Mouse (Mus musculus) MEL (cell line): ENCODE results near the gene Vgll4. TPM values are rescaled to one million over a fixed set of nuclear protein-coding genes. Genes with fewer than 3 reads are reported as not detected.

Experiments used
- DNase-seq: peaks from one replicate; pipeline ENCODE4 v3.0.0; 2011; ENCODE audit warnings: low read depth, low spot score
- H3K27ac ChIP-seq: 2 replicates; pipeline ENCODE4 v1.5.1; 2012; ENCODE audit warnings: low read depth, mild to moderate bottlenecking, control low read depth, low read length, moderate library complexity; ENCODE audit not compliant: control insufficient read depth
- H3K27me3 ChIP-seq, 2 experiments: fragments of 150-350 bp in 1 of 2; sonication (generic) in 1 of 2; 2 replicates each; pipeline ENCODE4 v1.6.1; 2012; ENCODE audit warnings: low read length in 2 of 2, mild to moderate bottlenecking in 2 of 2, improper control_type of control experiment in 1 of 2, moderate library complexity in 1 of 2; ENCODE audit not compliant: insufficient read depth in 2 of 2, control insufficient read depth in 1 of 2
- H3K36me3 ChIP-seq, 2 experiments: 2 replicates each; pipeline ENCODE4 v1.6.1; 2012 to 2014; ENCODE audit warnings: low read length in 2 of 2, improper control_type of control experiment in 1 of 2, inconsistent platforms in 1 of 2, mild to moderate bottlenecking in 1 of 2; ENCODE audit not compliant: insufficient read depth in 2 of 2, control insufficient read depth in 1 of 2
- H3K4me1 ChIP-seq, 2 experiments: fragments of 150-350 bp in 1 of 2; sonication (generic) in 1 of 2; 2 replicates each; pipeline ENCODE4 v1.6.1; 2012; ENCODE audit warnings: low read length in 2 of 2, improper control_type of control experiment in 1 of 2, mild to moderate bottlenecking in 1 of 2; ENCODE audit not compliant: insufficient read depth in 2 of 2, control insufficient read depth in 1 of 2
- H3K4me3 ChIP-seq, 2 experiments: fragments of 150-350 bp in 1 of 2; sonication (generic) in 1 of 2; 2 replicates each; pipeline ENCODE4 v1.5.1; 2012; ENCODE audit warnings: low read depth in 2 of 2, low read length in 2 of 2, mild to moderate bottlenecking in 2 of 2, moderate library complexity in 2 of 2, control low read depth in 1 of 2, improper control_type of control experiment in 1 of 2; ENCODE audit not compliant: control insufficient read depth in 1 of 2, insufficient read depth in 1 of 2
- H3K79me2 ChIP-seq: 2 replicates; pipeline ENCODE4 v1.6.1; 2012; ENCODE audit warnings: mild to moderate bottlenecking, low read length, moderate library complexity; ENCODE audit not compliant: control insufficient read depth, poor library complexity, insufficient read depth
- H3K9ac ChIP-seq: 2 replicates; pipeline ENCODE4 v1.6.1; 2012; ENCODE audit warnings: low read depth, mild to moderate bottlenecking, control low read depth, low read length, moderate library complexity; ENCODE audit not compliant: control insufficient read depth, poor library complexity, severe bottlenecking
- H3K9me3 ChIP-seq: fragments of 150-350 bp; sonication (generic); replicated peaks from 2 replicates; pipeline ENCODE4 v1.6.1; 2012; ENCODE audit warnings: mild to moderate bottlenecking, low read length, improper control_type of control experiment, moderate library complexity; ENCODE audit not compliant: insufficient read depth
- CHD1 ChIP-seq: IDR thresholded peaks from 2 replicates; pipeline ENCODE4 v1.6.1; 2012; ENCODE audit warnings: low read depth, mild to moderate bottlenecking, inconsistent platforms, low read length, improper control_type of control experiment
- CHD2 ChIP-seq: IDR thresholded peaks from 2 replicates; pipeline ENCODE4 v1.6.1; 2011; ENCODE audit warnings: low read length, improper control_type of control experiment
- GATA1 ChIP-seq: IDR thresholded peaks from 2 replicates; pipeline ENCODE4 v1.6.1; 2011; ENCODE audit warnings: low read depth, low read length, improper control_type of control experiment
- JUND ChIP-seq: IDR thresholded peaks from 2 replicates; pipeline ENCODE4 v1.6.1; 2011; ENCODE audit warnings: low read depth, mild to moderate bottlenecking, improper control_type of control experiment, low read length
- KAT2A ChIP-seq: conservative IDR thresholded peaks from 2 replicates; pipeline ENCODE4 v1.6.1; 2012; ENCODE audit warnings: low read depth, low read length, improper control_type of control experiment, inconsistent platforms
- MEF2A ChIP-seq: IDR thresholded peaks from 2 replicates; pipeline ENCODE4 v1.6.1; 2014; ENCODE audit warnings: low read depth, mild to moderate bottlenecking, inconsistent platforms, low read length, improper control_type of control experiment; ENCODE audit not compliant: poor library complexity, insufficient replicate concordance, severe bottlenecking; ENCODE audit errors: extremely low read depth
- MYB ChIP-seq: IDR thresholded peaks from 2 replicates; pipeline ENCODE4 v1.6.1; 2011; ENCODE audit warnings: mild to moderate bottlenecking, low read depth, low read length, improper control_type of control experiment
- NELFE ChIP-seq: IDR thresholded peaks from 2 replicates; pipeline ENCODE4 v1.6.1; 2011; ENCODE audit warnings: low read depth, low read length, improper control_type of control experiment
- NRF1 ChIP-seq: IDR thresholded peaks from 2 replicates; pipeline ENCODE4 v1.6.1; 2014; ENCODE audit warnings: low read depth, mild to moderate bottlenecking, inconsistent platforms, low read length, improper control_type of control experiment, moderate library complexity; ENCODE audit not compliant: poor library complexity, insufficient read depth, severe bottlenecking
- POLR2A ChIP-seq, 2 experiments: IDR thresholded peaks; 2 replicates each; pipeline ENCODE4 v1.6.1; 2011 to 2012; ENCODE audit warnings: low read length in 2 of 2, mild to moderate bottlenecking in 2 of 2, control low read depth in 1 of 2, improper control_type of control experiment in 1 of 2, low read depth in 1 of 2, moderate library complexity in 1 of 2; ENCODE audit not compliant: control insufficient read depth in 1 of 2, insufficient read depth in 1 of 2, poor library complexity in 1 of 2
- POLR2AphosphoS2 ChIP-seq: IDR thresholded peaks from 2 replicates; pipeline ENCODE4 v1.6.1; 2011; ENCODE audit warnings: low read length, improper control_type of control experiment
- SIN3A ChIP-seq: IDR thresholded peaks from 2 replicates; pipeline ENCODE4 v1.6.1; 2012; ENCODE audit warnings: low read length, improper control_type of control experiment, inconsistent platforms
- SMC3 ChIP-seq: IDR thresholded peaks from 2 replicates; pipeline ENCODE4 v1.6.1; 2011; ENCODE audit warnings: low read depth, low read length, improper control_type of control experiment
- TBP ChIP-seq: IDR thresholded peaks from 2 replicates; pipeline ENCODE4 v1.8.0; 2011; ENCODE audit warnings: low read depth, low read length, improper control_type of control experiment
- TCF12 ChIP-seq: IDR thresholded peaks from 2 replicates; pipeline ENCODE4 v1.6.1; 2014; ENCODE audit warnings: low read depth, mild to moderate bottlenecking, inconsistent platforms, low read length, improper control_type of control experiment, moderate library complexity
- UBTF ChIP-seq: IDR thresholded peaks from 2 replicates; pipeline ENCODE4 v1.6.1; 2012; ENCODE audit warnings: low read depth, mild to moderate bottlenecking, inconsistent platforms, low read length, improper control_type of control experiment, moderate library complexity, borderline replicate concordance; ENCODE audit not compliant: insufficient read depth
- ZMIZ1 ChIP-seq: IDR thresholded peaks from 2 replicates; pipeline ENCODE4 v1.6.1; 2012; ENCODE audit warnings: low read depth, mild to moderate bottlenecking, inconsistent platforms, low read length, improper control_type of control experiment, moderate library complexity
- ZNF384 ChIP-seq: IDR thresholded peaks from 2 replicates; pipeline ENCODE4 v1.6.1; 2012; ENCODE audit warnings: low read depth, mild to moderate bottlenecking, inconsistent platforms, low read length, improper control_type of control experiment
- polyA plus RNA-seq, 2 experiments: library from polyadenylated mRNA; stranded (reverse) in 1 of 2; unstranded in 1 of 2; fragments of >175 nt in 1 of 2; fragments of >200 nt in 1 of 2; gene quantifications; 2 replicates each; pipeline versions ENCODE4 v1.2.1 to v1.2.4; 2012; ENCODE audit warnings: low replicate concordance in 2 of 2, low read depth in 1 of 2; ENCODE audit not compliant: insufficient read length in 2 of 2, insufficient read depth in 1 of 2, missing spikeins in 1 of 2
- total RNA-seq: library from RNA; depleted of rRNA; stranded (reverse); fragments of 300-350 nt; gene quantifications from 2 replicates; pipeline ENCODE4 v1.2.3, GENCODE M21; 2012

Vgll4 gene
- total and polyA plus RNA-seq, 3 experiments = 18.1 to 21.5 TPM; not detected in 1

DNA sequence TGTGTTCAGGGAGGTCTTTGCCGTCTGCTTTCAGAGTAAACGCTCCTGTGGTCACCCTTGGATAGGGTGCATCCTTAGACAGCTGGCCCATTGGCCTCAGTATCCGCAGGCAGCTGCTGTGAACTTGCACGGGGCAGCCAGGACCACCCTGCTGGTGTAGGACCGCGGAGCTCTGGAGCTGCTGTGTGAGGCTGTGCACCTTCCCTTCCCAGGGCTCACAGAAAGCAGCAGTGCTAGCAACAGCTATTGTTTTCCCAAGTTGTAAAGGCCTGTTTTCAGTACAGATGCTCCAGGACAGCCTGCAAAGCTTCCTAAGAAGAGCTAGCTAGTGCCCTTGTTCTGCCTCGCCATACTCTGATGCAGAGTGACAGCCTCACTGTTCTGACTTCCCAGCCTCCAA, 118.1 kb downstream of the Vgll4 start:
- Histone ChIP-seq H3K27me3 (no peaks in the 10 kb centered on the region), H3K27ac (no peak overlapping the region), H3K4me1 (peaks cover 6 to 15% of the 10 kb centered on the region in 2 experiments; a peak in 3 of 4 replicates), H3K4me3 (no peak overlapping the region), H3K79me2 (no peaks in the 10 kb centered on the region), H3K36me3 (peaks cover 0 to 12% of the 10 kb centered on the region in 2 experiments; a peak in 2 of 4 replicates), H3K9ac (no peak overlapping the region), H3K9me3 (no peaks in the 10 kb centered on the region)
- no peak for DNase-seq
- no peak for TF ChIP-seq CHD1
- no peak for TF ChIP-seq CHD2
- TF ChIP-seq SMC3 = no peak

DNA sequence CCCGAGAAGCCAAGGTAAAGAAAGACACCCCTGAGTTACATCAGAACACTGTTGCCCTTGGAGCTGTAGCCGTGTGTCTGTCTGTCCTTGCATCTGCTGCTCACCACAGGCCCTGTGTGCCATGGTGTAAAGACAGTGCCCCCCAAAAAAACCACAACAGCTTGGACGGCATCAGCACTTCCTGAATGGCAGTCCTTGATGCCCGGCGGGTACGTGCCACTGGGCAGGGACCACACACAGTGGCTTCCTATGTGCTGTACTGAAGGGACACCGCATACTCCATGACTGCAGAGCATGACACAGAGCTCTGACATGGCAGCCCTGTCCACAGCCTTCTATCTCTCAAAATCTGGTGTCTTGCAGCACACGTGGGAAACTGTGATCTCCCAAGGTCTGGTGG, 120.0 kb downstream of the Vgll4 start:
- H3K27me3 ChIP-seq = no peaks in the 10 kb centered on the region
- no peak overlapping the region for H3K4me3 ChIP-seq
- DNase-seq = no peak
- peaks cover 6 to 15% of the 10 kb centered on the region in 2 experiments; a peak in 3 of 4 replicates for H3K4me1 ChIP-seq
- no peak overlapping the region for H3K9ac ChIP-seq
- H3K36me3 ChIP-seq = peaks cover 0 to 12% of the 10 kb centered on the region in 2 experiments; a peak in 2 of 4 replicates
- H3K27ac ChIP-seq = no peak overlapping the region
- TF ChIP-seq POLR2AphosphoS2 (no peak), KAT2A (no peak), MEF2A (no peak), UBTF (no peak), JUND (no peak), SIN3A (no peak), NRF1 (no peak), ZMIZ1 (no peak), TCF12 (no peak), TBP (no peak), NELFE (no peak), ZNF384 (no peak), GATA1 (no peak), MYB (no peak), POLR2A (IDR thresholded peaks at IDR 0.05; ENCODE audit: control insufficient read depth in 1 of 2, insufficient read depth in 1 of 2, low read depth in 1 of 2, low read length in 2 of 2, poor library complexity in 1 of 2) (no peak)
- H3K79me2 ChIP-seq = no peaks in the 10 kb centered on the region
- H3K9me3 ChIP-seq = no peaks in the 10 kb centered on the region
